9 mouse cellular contexts compared by ENCODE assay signal in genomic region chr5:39076555-39077178, GRCm38 (mm10).
DNase-seq lines count a peak whose midpoint lies in the region; ATAC-seq and TF ChIP-seq lines count a peak whose summit lies in the region.
"Had no signal": no experiment of that assay in that cellular context is flagged by ENCODE, and none has a peak within 500 bp of the region (broad histone marks: within the 10 kb centered on the region; RNA-seq: fewer than 3 reads in every experiment).

No protein-coding gene starts in this region.

- TF ChIP-seq CTCF in liver, adult 2 months (IDR thresholded peaks at IDR 0.05; ENCODE audit: low read depth, low read length) = no peak
- no peak for TF ChIP-seq CTCF in liver, postnatal 0 days (IDR thresholded peaks at IDR 0.05; ENCODE audit: low read depth)

- no peak overlapping the region for H3K4me2 ChIP-seq in liver, postnatal 0 days (ENCODE audit: low read depth, low read length)
- no peak overlapping the region for H3K4me2 ChIP-seq in embryonic facial prominence, embryonic 11.5 days (ENCODE audit: low read depth, low read length)
- H3K4me2 ChIP-seq in liver, embryonic 12.5 days = no peak overlapping the region

- WGBS in liver, adult 2 months = 58% methylated on average over 11 of the region's 11 CpGs
- 68% methylated on average over 11 of the region's 11 CpGs for WGBS in liver, postnatal 0 days (ENCODE audit: insufficient replicate concordance)
- WGBS in embryonic facial prominence, embryonic 11.5 days = 41% methylated on average over 11 of the region's 11 CpGs
- WGBS in liver, embryonic 12.5 days (ENCODE audit: insufficient replicate concordance) = 57% methylated on average over 11 of the region's 11 CpGs

- H3K4me1 ChIP-seq in liver, adult 2 months (ENCODE audit: control insufficient read depth, insufficient read depth, low read length) = no peaks in the 10 kb centered on the region
- H3K4me1 ChIP-seq in liver, postnatal 0 days (ENCODE audit: insufficient read depth) = no peaks in the 10 kb centered on the region
- H3K4me1 ChIP-seq in embryonic facial prominence, embryonic 11.5 days (ENCODE audit: control insufficient read depth, insufficient read depth, low read length) = no peaks in the 10 kb centered on the region
- H3K4me1 ChIP-seq in liver, embryonic 12.5 days = no peaks in the 10 kb centered on the region

- H3K36me3 ChIP-seq in liver, adult 2 months (ENCODE audit: control insufficient read depth, insufficient read depth, low read length) = no peaks in the 10 kb centered on the region
- no peaks in the 10 kb centered on the region for H3K36me3 ChIP-seq in liver, postnatal 0 days (replicated peaks; ENCODE audit: insufficient read depth, low read length)
- no peaks in the 10 kb centered on the region for H3K36me3 ChIP-seq in embryonic facial prominence, embryonic 11.5 days (replicated peaks; ENCODE audit: control insufficient read depth, insufficient read depth, low read depth, low read length)
- no peaks in the 10 kb centered on the region for H3K36me3 ChIP-seq in liver, embryonic 12.5 days

- no peaks in the 10 kb centered on the region for H3K79me2 ChIP-seq in liver, adult 2 months (ENCODE audit: control insufficient read depth, insufficient read depth, low read length)

- H3K9me3 ChIP-seq in liver, postnatal 0 days (ENCODE audit: low read length) = no peaks in the 10 kb centered on the region
- H3K9me3 ChIP-seq in embryonic facial prominence, embryonic 11.5 days (replicated peaks; ENCODE audit: control insufficient read depth, low read length) = no peaks in the 10 kb centered on the region
- no peaks in the 10 kb centered on the region for H3K9me3 ChIP-seq in liver, embryonic 12.5 days (replicated peaks)

- H3K27ac ChIP-seq in liver, adult 2 months (replicated peaks; ENCODE audit: insufficient read depth, low read depth, low read length) = no peak overlapping the region
- H3K27ac ChIP-seq in liver, postnatal 0 days (ENCODE audit: low read depth) = no peak overlapping the region
- no peak overlapping the region for H3K27ac ChIP-seq in embryonic facial prominence, embryonic 11.5 days (replicated peaks; ENCODE audit: low read depth, low read length)
- no peak overlapping the region for H3K27ac ChIP-seq in liver, embryonic 12.5 days
- H3K27ac ChIP-seq: liver, embryonic 14.5 days had no signal

- no peaks in the 10 kb centered on the region for H3K27me3 ChIP-seq in liver, adult 2 months (ENCODE audit: control insufficient read depth, insufficient read depth, low read length)
- H3K27me3 ChIP-seq in liver, postnatal 0 days (ENCODE audit: insufficient read depth, low read length) = no peaks in the 10 kb centered on the region
- H3K27me3 ChIP-seq in embryonic facial prominence, embryonic 11.5 days (ENCODE audit: control insufficient read depth, insufficient read depth, low read length) = no peaks in the 10 kb centered on the region
- no peaks in the 10 kb centered on the region for H3K27me3 ChIP-seq in liver, embryonic 12.5 days (replicated peaks)

- no peak overlapping the region for H3K4me3 ChIP-seq in liver, adult 2 months (ENCODE audit: insufficient read depth, low read depth, low read length)
- no peak overlapping the region for H3K4me3 ChIP-seq in liver, postnatal 0 days (ENCODE audit: low read depth, low read length)
- no peak overlapping the region for H3K4me3 ChIP-seq in embryonic facial prominence, embryonic 11.5 days (ENCODE audit: low read depth, low read length)
- H3K4me3 ChIP-seq in liver, embryonic 12.5 days = no peak overlapping the region

- no peak overlapping the region for H3K9ac ChIP-seq in liver, adult 2 months (ENCODE audit: low read depth, low read length)
- H3K9ac ChIP-seq in liver, postnatal 0 days (replicated peaks) = no peak overlapping the region
- H3K9ac ChIP-seq in embryonic facial prominence, embryonic 11.5 days (replicated peaks; ENCODE audit: low read length) = no peak overlapping the region
- no peak overlapping the region for H3K9ac ChIP-seq in liver, embryonic 12.5 days
- H3K9ac ChIP-seq: liver, embryonic 14.5 days had no signal

- no peak for TF ChIP-seq POLR2A in liver, adult 2 months (IDR thresholded peaks at IDR 0.05; ENCODE audit: extremely low read depth, insufficient read depth, low read length)

- no peak for TF ChIP-seq EP300 in liver, postnatal 0 days (IDR thresholded peaks at IDR 0.05; ENCODE audit: low read depth)

- peak; percentile 3 for DNase-seq in liver, adult 2 months (ENCODE audit: extremely low read depth, low read depth, low spot score)
- DNase-seq in liver, postnatal 0 days = no peak
- no peak for DNase-seq in embryonic facial prominence, embryonic 11.5 days (ENCODE audit: low spot score)
- peak; percentile 2 to 28 for DNase-seq in kidney, postnatal 36 days
- peak; percentile 11 for DNase-seq in right cerebral cortex, postnatal 25 days
- DNase-seq in heart, adult 9 months (ENCODE audit: low spot score in 2 of 2) = no peak
- DNase-seq in adrenal gland, postnatal 14 days = no peak

- no peak for ATAC-seq in liver, postnatal 0 days
- ATAC-seq in embryonic facial prominence, embryonic 11.5 days (replicated peaks; ENCODE audit: insufficient number of reproducible peaks, low FRiP score, low TSS enrichment, low read depth) = 0 out of 2 replicates have a peak, but pooled peaks have one; percentile 70
- no peak for ATAC-seq in liver, embryonic 12.5 days

Comparison
In these comparisons a context has a peak if more than half of its experiments do, and no peak if none do; other contexts are left out.
1. DNase-seq: peak in liver, adult 2 months (single experiment), kidney, postnatal 36 days (2 of 2) and right cerebral cortex, postnatal 25 days (single experiment); none in liver, postnatal 0 days (single experiment), embryonic facial prominence, embryonic 11.5 days (single experiment), heart, adult 9 months (0 of 2) and adrenal gland, postnatal 14 days (single experiment).